23 mouse cellular contexts compared by ENCODE assay signal in genomic region chr16:4599616-4600015, GRCm38 (mm10). TPM values are rescaled to one million over a fixed set of nuclear protein-coding genes. Genes with fewer than 3 reads are reported as not detected.
DNase-seq lines count a peak whose midpoint lies in the region; ATAC-seq and TF ChIP-seq lines count a peak whose summit lies in the region.
"Had no signal": no experiment of that assay in that cellular context is flagged by ENCODE, and none has a peak within 500 bp of the region (broad histone marks: within the 10 kb centered on the region; RNA-seq: fewer than 3 reads in every experiment).

No protein-coding gene starts in this region.

- 70% methylated on average over 3 of the region's 3 CpGs for WGBS in heart, embryonic 13.5 days
- WGBS in kidney, embryonic 15.5 days = 79% methylated on average over 3 of the region's 3 CpGs
- 71% methylated on average over 3 of the region's 3 CpGs for WGBS in stomach, embryonic 16.5 days
- WGBS in stomach, postnatal 0 days = 82% methylated on average over 3 of the region's 3 CpGs

- H3K4me1 ChIP-seq in heart, embryonic 13.5 days = peaks cover 94% of the 10 kb centered on the region
- H3K4me1 ChIP-seq in kidney, embryonic 15.5 days = peaks cover 93% of the 10 kb centered on the region
- peaks cover 79% of the 10 kb centered on the region for H3K4me1 ChIP-seq in stomach, embryonic 16.5 days (ENCODE audit: control insufficient read depth, insufficient read depth, low read length)
- H3K4me1 ChIP-seq in stomach, postnatal 0 days (replicated peaks; ENCODE audit: control insufficient read depth, insufficient read depth) = peaks cover 18% of the 10 kb centered on the region; the same call in 1 of the 2 replicates

- H3K9me3 ChIP-seq in heart, embryonic 13.5 days = no peaks in the 10 kb centered on the region
- no peaks in the 10 kb centered on the region for H3K9me3 ChIP-seq in kidney, embryonic 15.5 days (replicated peaks)
- H3K9me3 ChIP-seq in stomach, embryonic 16.5 days (replicated peaks; ENCODE audit: control insufficient read depth, low read length) = no peaks in the 10 kb centered on the region
- no peaks in the 10 kb centered on the region for H3K9me3 ChIP-seq in stomach, postnatal 0 days (ENCODE audit: control insufficient read depth, low read length)
- H3K9me3 ChIP-seq: forebrain, embryonic 13.5 days; lung, embryonic 15.5 days had no signal

- ATAC-seq in heart, embryonic 13.5 days (ENCODE audit: extremely low read depth, insufficient number of reproducible peaks, low FRiP score, low TSS enrichment) = no peak
- ATAC-seq in kidney, embryonic 15.5 days (replicated peaks; ENCODE audit: low FRiP score) = no peak
- no peak for ATAC-seq in stomach, embryonic 16.5 days (ENCODE audit: insufficient read depth, low FRiP score)
- ATAC-seq in stomach, postnatal 0 days (ENCODE audit: low FRiP score, low TSS enrichment) = no peak
- ATAC-seq: forebrain, embryonic 13.5 days had no signal

- no peaks in the 10 kb centered on the region for H3K36me3 ChIP-seq in heart, embryonic 13.5 days
- no peaks in the 10 kb centered on the region for H3K36me3 ChIP-seq in kidney, embryonic 15.5 days
- no peaks in the 10 kb centered on the region for H3K36me3 ChIP-seq in stomach, embryonic 16.5 days (ENCODE audit: control insufficient read depth, insufficient read depth, low read length)
- no peaks in the 10 kb centered on the region for H3K36me3 ChIP-seq in stomach, postnatal 0 days (ENCODE audit: control insufficient read depth, insufficient read depth, low read length)
- H3K36me3 ChIP-seq: lung, embryonic 15.5 days had no signal

- peak overlapping the region; percentile 89 for H3K27ac ChIP-seq in heart, embryonic 13.5 days (replicated peaks)
- H3K27ac ChIP-seq in kidney, embryonic 15.5 days = peak overlapping the region; percentile 93
- 0 out of 2 replicates have a peak overlapping the region, but pooled peaks have one; percentile 24 for H3K27ac ChIP-seq in stomach, embryonic 16.5 days (ENCODE audit: low read length)
- no peak overlapping the region for H3K27ac ChIP-seq in stomach, postnatal 0 days (replicated peaks)
- H3K27ac ChIP-seq: liver, embryonic 14.5 days; lung, embryonic 15.5 days had no signal

- H3K27me3 ChIP-seq in heart, embryonic 13.5 days (replicated peaks) = no peaks in the 10 kb centered on the region
- H3K27me3 ChIP-seq in kidney, embryonic 15.5 days = no peaks in the 10 kb centered on the region
- H3K27me3 ChIP-seq in stomach, embryonic 16.5 days (ENCODE audit: control insufficient read depth, insufficient read depth, low read length) = no peaks in the 10 kb centered on the region
- no peaks in the 10 kb centered on the region for H3K27me3 ChIP-seq in stomach, postnatal 0 days (ENCODE audit: control insufficient read depth, insufficient read depth, low read length)
- H3K27me3 ChIP-seq: forebrain, embryonic 13.5 days; lung, embryonic 15.5 days had no signal

- H3K4me2 ChIP-seq in heart, embryonic 13.5 days = no peak overlapping the region
- no peak overlapping the region for H3K4me2 ChIP-seq in kidney, embryonic 15.5 days
- H3K4me2 ChIP-seq in stomach, embryonic 16.5 days (ENCODE audit: low read depth, low read length) = no peak overlapping the region
- H3K4me2 ChIP-seq in stomach, postnatal 0 days (replicated peaks; ENCODE audit: low read depth) = no peak overlapping the region
- H3K4me2 ChIP-seq: lung, embryonic 15.5 days had no signal

- TF ChIP-seq CTCF in stomach, postnatal 0 days (IDR thresholded peaks at IDR 0.05; ENCODE audit: low read depth) = no peak

- TF ChIP-seq EP300 in stomach, postnatal 0 days (optimal IDR thresholded peaks at IDR 0.05) = no peak

- DNase-seq in heart, adult 11 months = no peak
- no peak for DNase-seq in kidney, postnatal 14 days
- no peak for DNase-seq in stomach, postnatal 0 days (ENCODE audit: low spot score)
- DNase-seq in frontal cortex, postnatal 36 days (ENCODE audit: low spot score in 2 of 2) = no peak
- DNase-seq: adrenal gland, postnatal 36 days; cerebellum, adult 11-12 months; cerebellum, postnatal 25 days; gastrocnemius, postnatal 10 days; heart, adult 18-20 months; heart, postnatal 14 days; kidney, postnatal 10 days; lung, postnatal 4 days; right cerebral cortex, postnatal 14 days; spleen, adult 18-20 months; thymus, adult 18-20 months; thymus, postnatal 4 days had no signal

- no peak overlapping the region for H3K9ac ChIP-seq in heart, embryonic 13.5 days
- no peak overlapping the region for H3K9ac ChIP-seq in kidney, embryonic 15.5 days
- H3K9ac ChIP-seq in stomach, embryonic 16.5 days (ENCODE audit: low read length) = no peak overlapping the region
- no peak overlapping the region for H3K9ac ChIP-seq in stomach, postnatal 0 days (ENCODE audit: low read length)
- H3K9ac ChIP-seq: liver, embryonic 14.5 days; lung, embryonic 15.5 days had no signal

- no peak overlapping the region for H3K4me3 ChIP-seq in heart, embryonic 13.5 days
- H3K4me3 ChIP-seq in kidney, embryonic 15.5 days (replicated peaks) = no peak overlapping the region
- H3K4me3 ChIP-seq in stomach, embryonic 16.5 days (replicated peaks; ENCODE audit: low read length) = no peak overlapping the region
- no peak overlapping the region for H3K4me3 ChIP-seq in stomach, postnatal 0 days (ENCODE audit: low read depth, low read length)
- H3K4me3 ChIP-seq: forebrain, embryonic 13.5 days; lung, embryonic 15.5 days; myocyte had no signal

RNA-seq across cellular contexts. Expression of gene Glis2, which starts 5.1 kb away (rescaled TPM):
- polyA plus RNA-seq in heart, embryonic 13.5 days (2015; fragmentation: Nextera tagmentation; extraction: Ambion mirVana) = 19.9 and 23.5 TPM in 2 replicates
- 41.2 and 43.8 TPM in 2 replicates for polyA plus RNA-seq in kidney, embryonic 15.5 days (2015; fragmentation: Nextera tagmentation; extraction: Ambion mirVana)
- 18.7 and 21.7 TPM in 2 replicates for polyA plus RNA-seq in stomach, embryonic 16.5 days (2015; fragmentation: Nextera tagmentation; extraction: Ambion mirVana)
- 11.6 and 11.7 TPM in 2 replicates for polyA plus RNA-seq in stomach, postnatal 0 days (2015; fragmentation: Nextera tagmentation; extraction: Ambion mirVana)

RNA-seq across cellular contexts. Expression of gene Pam16, which starts 25.2 kb away (rescaled TPM):
- 136 and 139 TPM in 2 replicates for polyA plus RNA-seq in heart, embryonic 13.5 days (2015; fragmentation: Nextera tagmentation; extraction: Ambion mirVana)
- 90.1 and 92.6 TPM in 2 replicates for polyA plus RNA-seq in kidney, embryonic 15.5 days (2015; fragmentation: Nextera tagmentation; extraction: Ambion mirVana)
- 47.9 and 75.3 TPM in 2 replicates for polyA plus RNA-seq in stomach, embryonic 16.5 days (2015; fragmentation: Nextera tagmentation; extraction: Ambion mirVana)
- polyA plus RNA-seq in stomach, postnatal 0 days (2015; fragmentation: Nextera tagmentation; extraction: Ambion mirVana) = 65.4 and 71.9 TPM in 2 replicates

RNA-seq across cellular contexts. Expression of gene Tfap4, which starts 40.0 kb away (rescaled TPM):
- 6.3 and 7.7 TPM in 2 replicates for polyA plus RNA-seq in heart, embryonic 13.5 days (2015; fragmentation: Nextera tagmentation; extraction: Ambion mirVana)
- polyA plus RNA-seq in kidney, embryonic 15.5 days (2015; fragmentation: Nextera tagmentation; extraction: Ambion mirVana) = 24.6 and 25.7 TPM in 2 replicates
- polyA plus RNA-seq in stomach, embryonic 16.5 days (2015; fragmentation: Nextera tagmentation; extraction: Ambion mirVana) = 16.1 and 17.0 TPM in 2 replicates
- polyA plus RNA-seq in stomach, postnatal 0 days (2015; fragmentation: Nextera tagmentation; extraction: Ambion mirVana) = 8.9 and 10.6 TPM in 2 replicates

RNA-seq across cellular contexts. Expression of gene Vasn, which starts 40.1 kb away (rescaled TPM):
- polyA plus RNA-seq in heart, embryonic 13.5 days (2015; fragmentation: Nextera tagmentation; extraction: Ambion mirVana) = 15.2 and 15.8 TPM in 2 replicates
- polyA plus RNA-seq in kidney, embryonic 15.5 days (2015; fragmentation: Nextera tagmentation; extraction: Ambion mirVana) = 22.7 and 23.5 TPM in 2 replicates
- 18.3 and 18.4 TPM in 2 replicates for polyA plus RNA-seq in stomach, embryonic 16.5 days (2015; fragmentation: Nextera tagmentation; extraction: Ambion mirVana)
- polyA plus RNA-seq in stomach, postnatal 0 days (2015; fragmentation: Nextera tagmentation; extraction: Ambion mirVana) = 8.8 and 9.6 TPM in 2 replicates

RNA-seq across cellular contexts. Expression of gene Dnaja3, which starts 40.2 kb away (rescaled TPM):
- polyA plus RNA-seq in heart, embryonic 13.5 days (2015; fragmentation: Nextera tagmentation; extraction: Ambion mirVana) = 65.6 and 72.5 TPM in 2 replicates
- 77.7 and 81.4 TPM in 2 replicates for polyA plus RNA-seq in kidney, embryonic 15.5 days (2015; fragmentation: Nextera tagmentation; extraction: Ambion mirVana)
- 73.1 and 76.6 TPM in 2 replicates for polyA plus RNA-seq in stomach, embryonic 16.5 days (2015; fragmentation: Nextera tagmentation; extraction: Ambion mirVana)
- 47.0 and 49.2 TPM in 2 replicates for polyA plus RNA-seq in stomach, postnatal 0 days (2015; fragmentation: Nextera tagmentation; extraction: Ambion mirVana)
